Mouse (Mus musculus) limb, embryonic 15.5 days (tissue): ENCODE data around the gene Tfap2b. TPM values are rescaled to one million over a fixed set of nuclear protein-coding genes. Genes with fewer than 3 reads are reported as not detected.
A peak's percentile ranks its signal among the peaks of the same experiment; 100 is the strongest.

Experiments used
- ATAC-seq: fragments of 200-750 bp; cut with Nextera tagmentation; 2 replicates; pipeline ENCODE4 v1.8.0; 2017; ENCODE audit warnings: low read depth, moderate TSS enrichment; ENCODE audit not compliant: insufficient number of reproducible peaks, low FRiP score, low TSS enrichment
- H3K27ac ChIP-seq: fragments of 300-500 bp; sonication (generic); 2 replicates; pipeline ENCODE4 v1.5.1; 2015; ENCODE audit warnings: moderate library complexity, mild to moderate bottlenecking, inconsistent platforms
- H3K27me3 ChIP-seq: fragments of 300-500 bp; sonication (generic); 2 replicates; pipeline ENCODE4 v1.6.1; 2015; ENCODE audit warnings: inconsistent platforms
- H3K36me3 ChIP-seq: fragments of 300-500 bp; sonication (generic); 2 replicates; pipeline ENCODE4 v1.6.1; 2015; ENCODE audit warnings: inconsistent platforms
- H3K4me1 ChIP-seq: fragments of 300-500 bp; sonication (generic); 2 replicates; pipeline ENCODE4 v1.6.1; 2015; ENCODE audit warnings: inconsistent platforms
- H3K4me2 ChIP-seq: fragments of 300-500 bp; sonication (generic); 2 replicates; pipeline ENCODE4 v1.6.1; 2015; ENCODE audit warnings: mild to moderate bottlenecking, inconsistent platforms
- H3K4me3 ChIP-seq: fragments of 300-500 bp; sonication (generic); 2 replicates; pipeline ENCODE4 v1.5.1; 2015; ENCODE audit warnings: mild to moderate bottlenecking, inconsistent platforms
- H3K9ac ChIP-seq: fragments of 300-500 bp; sonication (generic); 2 replicates; pipeline ENCODE4 v1.6.1; 2015; ENCODE audit warnings: inconsistent platforms
- H3K9me3 ChIP-seq: fragments of 300-500 bp; sonication (generic); 2 replicates; pipeline ENCODE4 v1.6.1; 2016; ENCODE audit warnings: inconsistent platforms
- WGBS: fragments of 180-500 bp; shearing (Covaris S2); methylation state at CpG from one replicate; pipeline ENCODE4 v1.1.7; 2015; 5-methylcytosine and 5-hydroxymethylcytosine counted together
- polyA plus RNA-seq: library from polyadenylated mRNA; unstranded; fragments of >200 nt; fragmentation: Nextera tagmentation; extraction: Ambion mirVana; gene quantifications from 2 replicates; pipeline ENCODE4 v1.2.1, GENCODE M21; 2015

The Tfap2b gene
- polyA plus RNA-seq, 1 experiment from 2014 or later: 57.8 TPM

GRCm38 (mm10) chr1:19234432-19235205 is 25.9 kb downstream of the Tfap2b start:
- Histone ChIP-seq H3K27me3 (peaks cover 62% of the 10 kb centered on the region), H3K9ac (no peak overlapping the region), H3K4me2 (peak overlapping the region; percentile 17; the same call in 1 of the 2 replicates), H3K27ac (no peak overlapping the region), H3K4me1 (peaks cover 13% of the 10 kb centered on the region), H3K9me3 (no peaks in the 10 kb centered on the region), H3K4me3 (no peak overlapping the region), H3K36me3 (no peaks in the 10 kb centered on the region)
- 8% methylated on average over 31 of the region's 31 CpGs for WGBS
- no peak for ATAC-seq

GRCm38 (mm10) chr1:19236051-19236450 is 27.3 kb downstream of the Tfap2b start:
- Histone ChIP-seq H3K9me3 (no peaks in the 10 kb centered on the region), H3K36me3 (no peaks in the 10 kb centered on the region), H3K27ac (no peak overlapping the region), H3K4me3 (no peak overlapping the region), H3K9ac (no peak overlapping the region), H3K4me2 (no peak overlapping the region), H3K27me3 (peaks cover 69% of the 10 kb centered on the region), H3K4me1 (peaks cover 20% of the 10 kb centered on the region)
- WGBS: 19% methylated on average over 5 of the region's 5 CpGs
- no peak for ATAC-seq

DNA sequence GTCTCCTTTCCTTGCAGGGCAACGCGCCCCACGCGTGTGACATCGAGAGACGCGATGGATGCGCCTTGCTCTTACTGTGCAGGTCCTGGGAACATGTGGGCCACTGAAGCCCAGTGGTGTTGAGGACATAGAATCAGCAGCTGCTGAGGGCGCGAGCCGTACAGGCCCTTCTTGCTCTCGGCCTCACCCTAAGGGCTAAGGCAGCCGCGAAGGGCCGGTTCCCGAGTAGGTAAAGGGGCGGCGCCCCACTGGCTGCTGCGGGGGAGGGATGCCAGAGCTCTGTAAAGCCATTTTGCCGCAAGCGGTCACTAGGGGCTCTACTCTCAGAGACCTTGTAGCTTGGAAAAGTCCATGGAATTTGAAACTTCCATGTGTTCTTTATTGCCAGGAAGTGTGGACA is 27.9 kb downstream of the Tfap2b start:
- H3K4me3 ChIP-seq: no peak overlapping the region
- no peaks in the 10 kb centered on the region for H3K9me3 ChIP-seq
- 5% methylated on average over 21 of the region's 21 CpGs for WGBS
- peaks cover 20% of the 10 kb centered on the region for H3K4me1 ChIP-seq
- H3K9ac ChIP-seq: no peak overlapping the region
- no peak overlapping the region for H3K27ac ChIP-seq
- no peak overlapping the region for H3K4me2 ChIP-seq
- H3K27me3 ChIP-seq: peaks cover 71% of the 10 kb centered on the region
- H3K36me3 ChIP-seq: no peaks in the 10 kb centered on the region
- no peak for ATAC-seq

- ATAC-seq: no peak
- 25% methylated on average over 9 of the region's 9 CpGs for WGBS
- peaks cover 74% of the 10 kb centered on the region for H3K27me3 ChIP-seq
These were observed 28.3 kb downstream of the Tfap2b start for GRCm38 (mm10) chr1:19237061-19237460.

DNA sequence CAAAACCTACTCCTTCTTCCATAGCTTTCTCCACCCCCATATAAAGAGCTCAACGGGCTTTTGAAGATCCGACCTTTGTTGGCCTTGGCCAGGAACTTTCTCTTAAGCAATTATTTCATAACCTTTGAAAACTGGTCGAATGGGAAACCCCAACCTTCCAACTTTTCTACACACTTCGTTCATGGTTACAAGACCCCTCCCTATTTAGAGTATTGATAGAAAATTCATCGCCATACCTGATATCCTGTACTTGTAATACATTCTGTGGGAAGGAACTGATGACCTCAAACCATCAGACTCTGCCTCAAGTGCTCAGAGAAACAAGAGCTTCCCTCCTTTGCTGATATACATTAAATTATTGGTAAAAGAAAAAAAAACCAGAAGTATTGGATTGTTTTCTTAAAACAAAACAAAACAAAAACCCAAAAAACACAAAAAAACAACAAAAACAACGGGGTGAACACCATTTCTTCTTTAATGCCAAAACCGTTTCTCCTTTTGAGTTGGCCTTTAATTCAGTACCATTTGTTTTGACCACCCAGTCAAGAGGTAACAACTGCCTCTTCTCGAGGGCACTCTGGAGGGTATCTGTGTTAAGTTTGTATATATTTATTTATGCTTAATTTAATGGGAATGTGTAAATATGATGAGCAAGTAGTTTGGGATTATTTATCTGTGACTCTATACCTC is 29.2 kb downstream of the Tfap2b start:
- Histone ChIP-seq H3K36me3 (no peaks in the 10 kb centered on the region), H3K27ac (no peak overlapping the region), H3K4me1 (peaks cover 23% of the 10 kb centered on the region), H3K4me3 (no peak overlapping the region), H3K4me2 (no peak overlapping the region), H3K27me3 (peaks cover 76% of the 10 kb centered on the region), H3K9ac (no peak overlapping the region), H3K9me3 (no peaks in the 10 kb centered on the region)
- no peak for ATAC-seq
- 27% methylated on average over 8 of the region's 8 CpGs for WGBS

More at GRCm38 (mm10) chr1:19237061-19237460, 28.3 kb downstream of the Tfap2b start:
- Histone ChIP-seq H3K9me3 (no peaks in the 10 kb centered on the region), H3K36me3 (no peaks in the 10 kb centered on the region), H3K4me1 (peaks cover 23% of the 10 kb centered on the region), H3K9ac (no peak overlapping the region), H3K4me3 (no peak overlapping the region), H3K27ac (no peak overlapping the region), H3K4me2 (no peak overlapping the region)

GRCm38 (mm10) chr1:19240054-19240453 is 31.3 kb downstream of the Tfap2b start:
- H3K4me3 ChIP-seq: no peak overlapping the region
- peaks cover 19% of the 10 kb centered on the region for H3K4me1 ChIP-seq
- ATAC-seq: no peak
- H3K4me2 ChIP-seq: no peak overlapping the region
- peaks cover 67% of the 10 kb centered on the region for H3K27me3 ChIP-seq
- H3K9me3 ChIP-seq: no peaks in the 10 kb centered on the region
- H3K9ac ChIP-seq: no peak overlapping the region
- H3K27ac ChIP-seq: no peak overlapping the region
- no peaks in the 10 kb centered on the region for H3K36me3 ChIP-seq

DNA sequence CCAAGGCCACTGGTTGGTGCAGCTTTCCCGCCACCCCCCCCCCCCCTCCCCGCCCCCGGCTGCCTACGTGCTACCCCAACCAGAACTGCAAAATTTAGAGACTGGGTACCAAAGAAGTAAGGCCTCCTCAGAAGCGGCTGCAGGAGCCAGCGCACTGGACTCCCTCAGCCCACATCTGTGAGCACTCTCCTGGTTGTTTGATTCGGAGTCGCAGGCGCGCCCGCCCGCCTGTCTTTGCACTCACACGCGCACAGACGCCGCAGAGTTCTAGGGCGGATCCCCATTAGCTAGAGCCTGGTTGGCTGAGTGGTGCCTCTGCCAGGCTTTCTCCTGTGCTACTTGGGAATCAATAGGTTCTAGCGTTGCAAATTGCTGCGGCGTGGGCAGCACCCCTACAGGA is 32.6 kb downstream of the Tfap2b start:
- H3K27ac ChIP-seq: peak overlapping the region; percentile 38
- H3K4me3 ChIP-seq: peak overlapping the region; percentile 31
- no peaks in the 10 kb centered on the region for H3K9me3 ChIP-seq
- H3K9ac ChIP-seq: no peak overlapping the region
- peak overlapping the region; percentile 45 for H3K4me2 ChIP-seq
- peaks cover 19% of the 10 kb centered on the region for H3K4me1 ChIP-seq
- no peak for ATAC-seq
- H3K27me3 ChIP-seq: peaks cover 56% of the 10 kb centered on the region
- no peaks in the 10 kb centered on the region for H3K36me3 ChIP-seq
- WGBS: under 1% methylated on average over 17 of the region's 20 CpGs

- no peak for ATAC-seq
- no peak overlapping the region for H3K27ac ChIP-seq
- 7% methylated on average over 8 of the region's 8 CpGs for WGBS
- no peaks in the 10 kb centered on the region for H3K36me3 ChIP-seq
- H3K4me2 ChIP-seq: peak overlapping the region; percentile 45
- peak overlapping the region; percentile 31; the same call in 1 of the 2 replicates for H3K4me3 ChIP-seq
- H3K4me1 ChIP-seq: peaks cover 16% of the 10 kb centered on the region; the same call in 1 of the 2 replicates
- peaks cover 48% of the 10 kb centered on the region for H3K27me3 ChIP-seq
- H3K9me3 ChIP-seq: no peaks in the 10 kb centered on the region
- H3K9ac ChIP-seq: no peak overlapping the region
These were observed 33.3 kb downstream of the Tfap2b start for GRCm38 (mm10) chr1:19242021-19242420.

DNA sequence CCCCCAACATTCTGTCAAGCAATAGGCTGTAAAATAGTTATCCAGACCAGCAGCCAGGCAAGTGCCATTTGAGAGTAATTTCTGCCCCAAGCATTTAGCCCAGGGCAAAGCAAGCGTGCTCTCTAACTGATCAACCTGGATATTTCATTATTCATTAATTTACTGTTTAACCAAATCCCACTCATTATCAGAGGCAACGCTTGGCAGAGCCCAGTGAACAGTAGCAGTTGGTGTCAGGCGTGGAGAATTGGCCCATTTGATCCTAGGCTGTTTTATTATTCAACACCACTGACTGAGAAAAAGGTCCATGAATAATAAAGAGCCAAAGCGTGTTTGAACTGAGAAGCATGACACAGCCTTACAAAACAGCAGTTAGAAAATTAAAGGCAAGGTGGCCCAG is 36.3 kb downstream of the Tfap2b start:
- Histone ChIP-seq H3K4me1 (peaks cover 15% of the 10 kb centered on the region; the same call in 1 of the 2 replicates), H3K4me2 (no peak overlapping the region), H3K27ac (no peak overlapping the region), H3K27me3 (peaks cover 26% of the 10 kb centered on the region), H3K9ac (no peak overlapping the region), H3K36me3 (no peaks in the 10 kb centered on the region), H3K9me3 (no peaks in the 10 kb centered on the region), H3K4me3 (no peak overlapping the region)
- ATAC-seq: no peak
- WGBS: 29% methylated on average over 4 of the region's 4 CpGs

DNA sequence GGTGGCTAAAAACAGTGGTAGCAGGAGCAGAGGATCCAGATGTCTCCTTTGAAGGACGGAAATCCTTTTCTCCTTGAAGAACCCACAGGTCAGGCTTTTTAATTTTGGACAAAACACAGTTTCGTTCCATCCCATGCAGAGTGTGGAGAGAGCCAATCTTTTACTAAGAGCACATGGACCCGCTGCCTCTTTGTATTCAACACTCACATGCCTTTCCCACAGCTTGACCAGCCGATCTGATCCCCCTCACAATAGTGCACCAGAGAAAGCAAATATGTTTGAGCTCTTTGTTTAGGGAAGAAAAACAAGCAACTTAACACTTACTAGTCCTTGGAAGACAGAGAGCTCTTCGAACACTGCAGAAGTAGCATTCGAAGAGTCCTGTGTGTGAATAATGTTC is 42.6 kb downstream of the Tfap2b start:
- Histone ChIP-seq H3K4me2 (no peak overlapping the region), H3K4me1 (no peaks in the 10 kb centered on the region), H3K9me3 (no peaks in the 10 kb centered on the region), H3K36me3 (no peaks in the 10 kb centered on the region), H3K27me3 (no peaks in the 10 kb centered on the region), H3K4me3 (no peak overlapping the region), H3K9ac (no peak overlapping the region), H3K27ac (no peak overlapping the region)
- 75% methylated on average over 6 of the region's 6 CpGs for whole genome bisulfite sequencing
- no peak for ATAC-seq

- Histone ChIP-seq H3K36me3 (no peaks in the 10 kb centered on the region), H3K4me1 (no peaks in the 10 kb centered on the region), H3K9me3 (no peaks in the 10 kb centered on the region), H3K4me3 (no peak overlapping the region), H3K27ac (no peak overlapping the region), H3K4me2 (no peak overlapping the region), H3K9ac (no peak overlapping the region), H3K27me3 (no peaks in the 10 kb centered on the region)
- WGBS: 71% methylated on average over 1 of the region's 1 CpGs
- ATAC-seq: no peak
These were observed 60.9 kb downstream of the Tfap2b start for GRCm38 (mm10) chr1:19269596-19269995.
